Mouse (Mus musculus) splenic B cell, adult 2 months (primary cell): ENCODE measurements around the gene Prpf6.
A peak's percentile ranks its signal among the peaks of the same experiment; 100 is the strongest.

Source experiments
- DNase-seq: peaks from one replicate; pipeline ENCODE4 v3.0.0-alpha.2; 2011; ENCODE audit warnings: low read depth, low spot score
- H3K27me3 ChIP-seq: 2 replicates; pipeline ENCODE4 v1.6.1; 2012; ENCODE audit warnings: mild to moderate bottlenecking, low read length, moderate library complexity, mixed read lengths; ENCODE audit not compliant: control insufficient read depth, poor library complexity, insufficient read depth, severe bottlenecking
- H3K36me3 ChIP-seq: 2 replicates; pipeline ENCODE4 v1.6.1; 2012; ENCODE audit warnings: mild to moderate bottlenecking, low read length, moderate library complexity, mixed read lengths; ENCODE audit not compliant: control insufficient read depth, poor library complexity, insufficient read depth, severe bottlenecking

Prpf6 gene

GRCm38 (mm10) chr2:181674934-181675333, 83.3 kb downstream of the Prpf6 start:
- no peak for DNase-seq
- no peaks in the 10 kb centered on the region for H3K36me3 ChIP-seq
- no peaks in the 10 kb centered on the region for H3K27me3 ChIP-seq

GRCm38 (mm10) chr2:181675454-181675853, 83.8 kb downstream of the Prpf6 start:
- no peak for DNase-seq
- Histone ChIP-seq H3K27me3 (no peaks in the 10 kb centered on the region), H3K36me3 (no peaks in the 10 kb centered on the region)

GRCm38 (mm10) chr2:181676424-181676823, 84.8 kb downstream of the Prpf6 start:
- Histone ChIP-seq H3K36me3 (no peaks in the 10 kb centered on the region), H3K27me3 (no peaks in the 10 kb centered on the region)
- DNase-seq: no peak

GRCm38 (mm10) chr2:181677096-181677754, 85.6 kb downstream of the Prpf6 start:
- H3K27me3 ChIP-seq: no peaks in the 10 kb centered on the region
- no peaks in the 10 kb centered on the region for H3K36me3 ChIP-seq
- no peak for DNase-seq

GRCm38 (mm10) chr2:181677755-181678098, 86.1 kb downstream of the Prpf6 start:
- Histone ChIP-seq H3K36me3 (no peaks in the 10 kb centered on the region), H3K27me3 (no peaks in the 10 kb centered on the region)
- DNase-seq: no peak

GRCm38 (mm10) chr2:181678780-181679179, 87.1 kb downstream of the Prpf6 start:
- Histone ChIP-seq H3K36me3 (no peaks in the 10 kb centered on the region), H3K27me3 (no peaks in the 10 kb centered on the region)
- DNase-seq: peak; percentile 88

- Histone ChIP-seq H3K36me3 (no peaks in the 10 kb centered on the region), H3K27me3 (no peaks in the 10 kb centered on the region)
- DNase-seq: peak; percentile 79
Observed at GRCm38 (mm10) chr2:181679951-181680715, 88.5 kb downstream of the Prpf6 start, which contains the start of gene Tcea2. Gene Tcea2, plus strand, starts transcription at chr2:181680310.

GRCm38 (mm10) chr2:181680716-181681117, 89.0 kb downstream of the Prpf6 start:
- H3K36me3 ChIP-seq: no peaks in the 10 kb centered on the region
- no peaks in the 10 kb centered on the region for H3K27me3 ChIP-seq
- peak; percentile 20 for DNase-seq

GRCm38 (mm10) chr2:181681978-181682377, 90.3 kb downstream of the Prpf6 start:
- no peak for DNase-seq
- Histone ChIP-seq H3K27me3 (no peaks in the 10 kb centered on the region), H3K36me3 (no peaks in the 10 kb centered on the region; the same call in 1 of the 2 replicates)

- no peak for DNase-seq
Observed at GRCm38 (mm10) chr2:181683381-181683780, 91.7 kb downstream of the Prpf6 start.

GRCm38 (mm10) chr2:181684713-181685112, 93.0 kb downstream of the Prpf6 start:
- Histone ChIP-seq H3K36me3 (no peaks in the 10 kb centered on the region; the same call in 1 of the 2 replicates), H3K27me3 (no peaks in the 10 kb centered on the region)
- peak; percentile 23 for DNase-seq

More at GRCm38 (mm10) chr2:181683381-181683780, 91.7 kb downstream of the Prpf6 start:
- no peaks in the 10 kb centered on the region for H3K27me3 ChIP-seq
- H3K36me3 ChIP-seq: no peaks in the 10 kb centered on the region; the same call in 1 of the 2 replicates

- no peak for DNase-seq
- Histone ChIP-seq H3K27me3 (no peaks in the 10 kb centered on the region), H3K36me3 (no peaks in the 10 kb centered on the region; the same call in 1 of the 2 replicates)
Observed at GRCm38 (mm10) chr2:181685686-181686085, 94.0 kb downstream of the Prpf6 start.

GRCm38 (mm10) chr2:181687586-181687985, 95.9 kb downstream of the Prpf6 start:
- DNase-seq: no peak
- H3K27me3 ChIP-seq: no peaks in the 10 kb centered on the region
- no peaks in the 10 kb centered on the region; the same call in 1 of the 2 replicates for H3K36me3 ChIP-seq

- Histone ChIP-seq H3K36me3 (no peaks in the 10 kb centered on the region; the same call in 1 of the 2 replicates), H3K27me3 (no peaks in the 10 kb centered on the region)
- no peak for DNase-seq
Observed at GRCm38 (mm10) chr2:181689466-181690160, 97.9 kb downstream of the Prpf6 start.

- no peak for DNase-seq
- H3K36me3 ChIP-seq: no peaks in the 10 kb centered on the region; the same call in 1 of the 2 replicates
Observed at GRCm38 (mm10) chr2:181691083-181691482, 99.4 kb downstream of the Prpf6 start.

More at GRCm38 (mm10) chr2:181691083-181691482, 99.4 kb downstream of the Prpf6 start:
- no peaks in the 10 kb centered on the region for H3K27me3 ChIP-seq
